Mouse (Mus musculus) liver, embryonic 12.5 days (tissue): ENCODE data around the gene Slc25a31. TPM values are rescaled to one million over a fixed set of nuclear protein-coding genes. Genes with fewer than 3 reads are reported as not detected.
A peak's percentile ranks its signal among the peaks of the same experiment; 100 is the strongest.

ENCODE experiments used
- ATAC-seq: fragments of 200-750 bp; cut with Nextera tagmentation; 2 replicates; pipeline ENCODE4 v1.8.0; 2017; ENCODE audit warnings: moderate number of reproducible peaks, mild to moderate bottlenecking, moderate library complexity
- H3K27ac ChIP-seq: fragments of 300-500 bp; sonication (generic); 2 replicates; pipeline ENCODE4 v1.5.1; 2016; ENCODE audit warnings: mild to moderate bottlenecking
- H3K27me3 ChIP-seq: fragments of 300-500 bp; sonication (generic); replicated peaks from 2 replicates; pipeline ENCODE4 v1.6.1; 2016; ENCODE audit warnings: mild to moderate bottlenecking, moderate library complexity
- H3K36me3 ChIP-seq: fragments of 300-500 bp; sonication (generic); 2 replicates; pipeline ENCODE4 v1.6.1; 2016; ENCODE audit warnings: mild to moderate bottlenecking, moderate library complexity
- H3K4me1 ChIP-seq: fragments of 300-500 bp; sonication (generic); 2 replicates; pipeline ENCODE4 v1.6.1; 2016
- H3K4me2 ChIP-seq: fragments of 300-500 bp; sonication (generic); 2 replicates; pipeline ENCODE4 v1.6.1; 2016; ENCODE audit warnings: mild to moderate bottlenecking, moderate library complexity
- H3K4me3 ChIP-seq: fragments of 300-500 bp; sonication (generic); 2 replicates; pipeline ENCODE4 v1.5.1; 2016; ENCODE audit warnings: mild to moderate bottlenecking, moderate library complexity
- H3K9ac ChIP-seq: fragments of 300-500 bp; sonication (generic); 2 replicates; pipeline ENCODE4 v1.6.1; 2016; ENCODE audit warnings: mild to moderate bottlenecking, moderate library complexity
- H3K9me3 ChIP-seq: fragments of 300-500 bp; sonication (generic); replicated peaks from 2 replicates; pipeline ENCODE4 v1.6.1; 2016; ENCODE audit warnings: mild to moderate bottlenecking, moderate library complexity
- whole genome bisulfite sequencing: fragments of 180-500 bp; shearing (Covaris S2); methylation state at CpG from one replicate; pipeline ENCODE4 v1.1.7; 2016; ENCODE audit not compliant: insufficient replicate concordance; 5-methylcytosine and 5-hydroxymethylcytosine counted together
- polyA plus RNA-seq: library from polyadenylated mRNA; unstranded; fragments of >200 nt; fragmentation: Nextera tagmentation; extraction: Ambion mirVana; gene quantifications from 2 replicates; pipeline ENCODE4 v1.2.1, GENCODE M21; 2016

Slc25a31 gene
- polyA plus RNA-seq, 1 experiment from 2014 or later, result 0.13 TPM

- no peak overlapping the region for H3K27ac ChIP-seq
- no peaks in the 10 kb centered on the region for H3K27me3 ChIP-seq
- ATAC-seq, result no peak
- H3K4me3 ChIP-seq, result no peak overlapping the region
- 0 out of 2 replicates have a peak, but pooled peaks cover 7% of the 10 kb centered on the region for H3K4me1 ChIP-seq
- H3K4me2 ChIP-seq, result no peak overlapping the region
- H3K36me3 ChIP-seq, result no peaks in the 10 kb centered on the region
- H3K9me3 ChIP-seq, result no peaks in the 10 kb centered on the region
- 59% methylated on average over 9 of the region's 9 CpGs for WGBS
- no peak overlapping the region for H3K9ac ChIP-seq
Observed at GRCm38 (mm10) chr3:40686836-40687235, 21.8 kb upstream of the Slc25a31 start.

DNA sequence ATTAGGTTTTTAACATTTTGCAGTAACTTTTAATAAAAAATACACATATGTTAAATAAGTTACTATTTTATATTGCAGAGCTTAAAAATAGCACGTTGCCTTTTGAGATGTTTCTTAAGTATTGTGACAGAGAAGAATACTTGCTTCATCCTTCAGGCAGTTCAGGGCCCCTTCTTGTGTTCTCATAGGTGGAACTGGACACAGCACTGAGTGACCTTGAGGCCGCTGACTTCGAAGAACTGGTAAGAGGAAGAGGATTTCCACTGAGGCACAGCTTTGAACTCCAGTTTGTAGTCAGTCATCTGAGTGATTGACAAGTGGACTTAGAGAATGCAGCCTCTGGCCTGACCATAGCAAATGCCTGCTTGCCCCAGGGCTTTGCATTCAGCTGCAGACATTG is 21.1 kb upstream of the Slc25a31 start:
- Histone ChIP-seq H3K4me1 (0 out of 2 replicates have a peak, but pooled peaks cover 7% of the 10 kb centered on the region), H3K36me3 (no peaks in the 10 kb centered on the region), H3K4me3 (no peak overlapping the region), H3K27ac (no peak overlapping the region), H3K27me3 (no peaks in the 10 kb centered on the region), H3K9me3 (no peaks in the 10 kb centered on the region), H3K4me2 (no peak overlapping the region), H3K9ac (no peak overlapping the region)
- WGBS, result 68% methylated on average over 3 of the region's 3 CpGs
- no peak for ATAC-seq

- WGBS, result 70% methylated on average over 6 of the region's 6 CpGs
- ATAC-seq, result no peak
- H3K4me3 ChIP-seq, result no peak overlapping the region
Observed at GRCm38 (mm10) chr3:40691566-40691965, 17.1 kb upstream of the Slc25a31 start.

DNA sequence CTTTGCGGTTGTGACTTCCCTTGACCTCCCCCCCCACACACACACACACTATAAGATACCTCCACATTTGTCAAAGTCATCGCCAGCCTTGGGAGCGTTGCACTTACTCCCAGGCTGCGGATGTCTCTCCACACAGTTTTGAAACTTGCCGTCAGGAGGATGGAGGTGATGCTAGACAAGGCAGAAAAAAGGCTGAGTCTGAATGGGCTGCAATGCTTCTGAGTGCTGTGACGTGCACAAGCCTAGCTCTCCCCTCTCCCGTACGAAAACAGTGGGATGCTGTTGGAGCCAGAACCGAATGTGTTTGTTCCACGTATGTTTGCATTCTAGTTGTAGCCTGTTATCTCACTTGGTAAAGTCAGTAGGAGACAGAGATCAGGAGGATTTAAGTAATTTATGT is 15.2 kb upstream of the Slc25a31 start:
- Histone ChIP-seq H3K27me3 (no peaks in the 10 kb centered on the region), H3K4me2 (no peak overlapping the region), H3K9ac (no peak overlapping the region), H3K36me3 (no peaks in the 10 kb centered on the region), H3K4me1 (peaks cover 6% of the 10 kb centered on the region; the same call in 1 of the 2 replicates), H3K27ac (no peak overlapping the region), H3K4me3 (no peak overlapping the region), H3K9me3 (no peaks in the 10 kb centered on the region)
- no peak for ATAC-seq
- 71% methylated on average over 10 of the region's 10 CpGs for WGBS

More at GRCm38 (mm10) chr3:40691566-40691965, 17.1 kb upstream of the Slc25a31 start:
- Histone ChIP-seq H3K27ac (no peak overlapping the region), H3K36me3 (no peaks in the 10 kb centered on the region), H3K9me3 (no peaks in the 10 kb centered on the region), H3K27me3 (no peaks in the 10 kb centered on the region), H3K4me1 (peaks cover 6% of the 10 kb centered on the region; the same call in 1 of the 2 replicates), H3K4me2 (no peak overlapping the region), H3K9ac (no peak overlapping the region)

DNA sequence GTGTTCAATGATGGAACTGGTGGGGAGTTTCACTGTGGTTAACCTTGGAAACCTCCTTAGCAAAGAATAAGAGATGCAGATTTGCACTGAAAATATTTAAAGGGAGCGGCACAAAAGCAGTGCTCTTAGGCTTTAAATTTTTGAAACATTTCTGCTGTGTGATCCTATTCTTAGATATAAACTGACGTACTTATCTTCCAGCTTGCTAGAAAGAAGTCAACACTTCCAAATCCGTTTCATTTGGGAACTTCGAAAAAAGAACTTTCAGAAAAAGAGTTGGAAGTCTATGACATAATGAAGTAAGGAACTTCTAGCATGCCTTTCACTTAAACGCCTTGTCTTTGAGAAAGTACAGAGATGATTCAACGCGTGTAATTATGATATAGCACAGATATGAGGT is 14.7 kb upstream of the Slc25a31 start:
- WGBS, result 65% methylated on average over 7 of the region's 7 CpGs
- Histone ChIP-seq H3K4me3 (no peak overlapping the region), H3K9me3 (no peaks in the 10 kb centered on the region), H3K4me2 (no peak overlapping the region), H3K27me3 (no peaks in the 10 kb centered on the region), H3K36me3 (no peaks in the 10 kb centered on the region), H3K9ac (no peak overlapping the region), H3K4me1 (peaks cover 6% of the 10 kb centered on the region; the same call in 1 of the 2 replicates), H3K27ac (no peak overlapping the region)
- ATAC-seq, result no peak

- Histone ChIP-seq H3K4me1 (peaks cover 6% of the 10 kb centered on the region; the same call in 1 of the 2 replicates), H3K36me3 (no peaks in the 10 kb centered on the region), H3K4me3 (no peak overlapping the region), H3K4me2 (no peak overlapping the region), H3K27ac (no peak overlapping the region), H3K9me3 (no peaks in the 10 kb centered on the region), H3K27me3 (no peaks in the 10 kb centered on the region), H3K9ac (no peak overlapping the region)
- ATAC-seq, result no peak
- 19% methylated on average over 2 of the region's 2 CpGs for WGBS
Observed at GRCm38 (mm10) chr3:40694438-40694837, 14.2 kb upstream of the Slc25a31 start.

GRCm38 (mm10) chr3:40695162-40695561 is 13.5 kb upstream of the Slc25a31 start:
- Histone ChIP-seq H3K9me3 (no peaks in the 10 kb centered on the region), H3K36me3 (no peaks in the 10 kb centered on the region), H3K4me1 (peaks cover 6% of the 10 kb centered on the region; the same call in 1 of the 2 replicates), H3K27me3 (no peaks in the 10 kb centered on the region), H3K4me3 (no peak overlapping the region), H3K27ac (no peak overlapping the region), H3K9ac (no peak overlapping the region), H3K4me2 (no peak overlapping the region)
- ATAC-seq, result no peak
- 77% methylated on average over 2 of the region's 2 CpGs for WGBS

DNA sequence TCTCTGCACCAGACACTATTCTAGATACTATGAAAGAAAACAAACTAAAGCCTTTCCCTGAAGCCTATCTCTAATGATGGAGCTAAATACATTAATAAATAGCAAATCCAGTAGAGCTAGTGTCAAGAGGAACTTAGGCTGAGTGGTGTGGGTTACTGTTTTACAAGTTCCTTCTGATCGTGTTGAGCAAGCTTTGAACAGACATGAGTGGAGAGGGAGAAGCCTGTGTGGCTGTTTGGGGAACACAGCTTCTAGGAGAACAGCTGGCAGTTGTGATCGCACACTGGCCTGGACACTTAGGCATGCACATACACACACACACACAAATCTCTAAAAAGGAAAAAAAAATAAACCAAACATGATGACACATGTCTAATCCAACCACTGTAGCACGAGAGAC is 9.8 kb upstream of the Slc25a31 start:
- no peak overlapping the region for H3K27ac ChIP-seq
- H3K9me3 ChIP-seq, result no peaks in the 10 kb centered on the region
- H3K4me1 ChIP-seq, result peaks cover 3% of the 10 kb centered on the region; the same call in 1 of the 2 replicates
- WGBS, result 64% methylated on average over 3 of the region's 3 CpGs
- no peak for ATAC-seq
- H3K4me2 ChIP-seq, result no peak overlapping the region
- H3K4me3 ChIP-seq, result no peak overlapping the region
- H3K27me3 ChIP-seq, result no peaks in the 10 kb centered on the region
- no peak overlapping the region for H3K9ac ChIP-seq
- H3K36me3 ChIP-seq, result no peaks in the 10 kb centered on the region

- H3K9me3 ChIP-seq, result no peaks in the 10 kb centered on the region
- H3K4me3 ChIP-seq, result no peak overlapping the region
- ATAC-seq, result no peak
- H3K4me2 ChIP-seq, result no peak overlapping the region
- H3K4me1 ChIP-seq, result no peaks in the 10 kb centered on the region
- H3K36me3 ChIP-seq, result no peaks in the 10 kb centered on the region
- WGBS, result 64% methylated on average over 5 of the region's 5 CpGs
- no peak overlapping the region for H3K9ac ChIP-seq
- no peaks in the 10 kb centered on the region for H3K27me3 ChIP-seq
- no peak overlapping the region for H3K27ac ChIP-seq
Observed at GRCm38 (mm10) chr3:40704816-40705430, 3.7 kb upstream of the Slc25a31 start.

DNA sequence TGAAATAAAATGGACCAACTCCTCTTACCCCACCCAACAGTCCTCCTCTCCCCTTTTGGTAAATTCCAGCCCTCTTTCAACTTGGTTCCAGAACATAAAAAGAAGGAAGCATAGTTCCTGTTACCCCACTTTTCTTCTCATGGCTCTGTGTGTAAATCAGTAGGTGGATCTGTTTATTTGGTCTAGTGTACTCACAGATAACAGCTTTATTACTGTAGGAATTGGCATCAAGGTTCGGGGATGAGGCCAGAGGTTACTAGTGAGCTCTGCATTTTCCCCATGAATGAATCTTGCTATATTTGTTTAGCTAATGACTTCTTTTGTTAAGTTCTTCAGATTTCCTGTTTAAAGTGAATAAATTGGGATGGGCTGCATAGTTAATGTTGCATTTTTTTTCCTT is 7.4 kb downstream of the Slc25a31 start:
- no peak for ATAC-seq
- H3K9me3 ChIP-seq, result no peaks in the 10 kb centered on the region
- H3K4me1 ChIP-seq, result no peaks in the 10 kb centered on the region
- no peak overlapping the region for H3K9ac ChIP-seq
- no peaks in the 10 kb centered on the region for H3K36me3 ChIP-seq
- no peaks in the 10 kb centered on the region for H3K27me3 ChIP-seq
- no peak overlapping the region for H3K4me2 ChIP-seq
- no peak overlapping the region for H3K4me3 ChIP-seq
- WGBS, result 50% methylated on average over 1 of the region's 1 CpGs
- H3K27ac ChIP-seq, result no peak overlapping the region

- Histone ChIP-seq H3K27me3 (no peaks in the 10 kb centered on the region), H3K36me3 (no peaks in the 10 kb centered on the region), H3K27ac (no peak overlapping the region), H3K9me3 (no peaks in the 10 kb centered on the region), H3K9ac (no peak overlapping the region), H3K4me3 (no peak overlapping the region), H3K4me2 (no peak overlapping the region), H3K4me1 (no peaks in the 10 kb centered on the region)
- ATAC-seq, result no peak
- WGBS, result 74% methylated on average over 3 of the region's 3 CpGs
Observed at GRCm38 (mm10) chr3:40719022-40719421, 10.4 kb downstream of the Slc25a31 start.

GRCm38 (mm10) chr3:40738381-40738912 is 29.8 kb downstream of the Slc25a31 start:
- no peaks in the 10 kb centered on the region for H3K27me3 ChIP-seq
- ATAC-seq, result no peak
- H3K9me3 ChIP-seq, result no peaks in the 10 kb centered on the region
- WGBS, result 34% methylated on average over 6 of the region's 6 CpGs
- H3K4me2 ChIP-seq, result 0 out of 2 replicates have a peak overlapping the region, but pooled peaks have one; percentile 5
- H3K4me1 ChIP-seq, result peaks cover 17% of the 10 kb centered on the region; the same call in 1 of the 2 replicates
- no peak overlapping the region for H3K27ac ChIP-seq
- no peak overlapping the region for H3K4me3 ChIP-seq
- no peaks in the 10 kb centered on the region for H3K36me3 ChIP-seq
- H3K9ac ChIP-seq, result no peak overlapping the region
